Mouse (Mus musculus) stomach, postnatal 0 days (tissue): ENCODE results near the gene Tmem190.

Experiments
- CTCF ChIP-seq: IDR thresholded peaks from 2 replicates; pipeline ENCODE4 v1.5.1; 2016; ENCODE audit warnings: antibody characterized with exemption, low read depth, mild to moderate bottlenecking, moderate library complexity
- EP300 ChIP-seq: optimal IDR thresholded peaks from 2 replicates; pipeline ENCODE3; 2016; ENCODE audit warnings: antibody characterized with exemption

DNA sequence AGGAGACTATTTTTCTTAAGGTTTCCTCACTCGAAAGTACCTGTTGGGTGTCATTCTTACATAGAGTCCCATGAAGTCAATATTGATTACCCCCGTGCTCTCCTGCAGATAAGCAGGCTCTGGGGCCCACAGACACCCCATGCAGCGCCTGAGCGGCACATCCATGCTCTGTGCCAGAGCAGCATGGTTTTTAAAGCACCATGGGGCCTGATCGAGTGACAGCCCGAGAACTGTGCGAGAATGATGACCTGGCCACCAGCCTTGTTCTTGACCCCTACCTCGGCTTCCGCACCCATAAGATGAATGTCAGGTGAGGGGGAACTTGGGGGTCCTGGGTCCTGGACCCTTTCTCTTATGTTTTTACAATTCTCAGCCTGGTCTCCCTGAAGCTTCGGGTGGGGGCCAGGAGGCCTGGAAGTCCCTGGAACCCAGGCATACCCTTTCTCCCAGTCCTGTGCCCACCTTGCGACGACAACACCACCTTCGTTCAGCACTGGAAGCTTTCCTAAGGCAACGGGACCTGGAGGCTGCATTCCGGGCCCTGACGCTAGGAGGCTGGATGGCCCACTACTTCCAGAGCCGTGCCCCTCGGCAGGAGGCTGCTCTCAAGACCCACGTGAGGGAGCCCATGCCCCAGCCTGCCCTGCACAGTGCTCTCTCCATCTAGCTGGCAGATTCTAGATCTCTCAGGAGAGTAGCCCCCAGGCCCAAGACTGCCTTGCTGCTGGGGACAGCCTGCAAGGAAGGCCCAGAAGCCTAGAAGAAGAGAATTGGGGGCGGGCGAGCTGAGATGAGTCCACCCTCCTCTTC, 40.9 kb upstream of the Tmem190 start:
- no peak for TF ChIP-seq CTCF
- no peak for TF ChIP-seq EP300
